Mouse (Mus musculus): Measurements from ENCODE around the gene 1110008P14Rik.

DNA sequence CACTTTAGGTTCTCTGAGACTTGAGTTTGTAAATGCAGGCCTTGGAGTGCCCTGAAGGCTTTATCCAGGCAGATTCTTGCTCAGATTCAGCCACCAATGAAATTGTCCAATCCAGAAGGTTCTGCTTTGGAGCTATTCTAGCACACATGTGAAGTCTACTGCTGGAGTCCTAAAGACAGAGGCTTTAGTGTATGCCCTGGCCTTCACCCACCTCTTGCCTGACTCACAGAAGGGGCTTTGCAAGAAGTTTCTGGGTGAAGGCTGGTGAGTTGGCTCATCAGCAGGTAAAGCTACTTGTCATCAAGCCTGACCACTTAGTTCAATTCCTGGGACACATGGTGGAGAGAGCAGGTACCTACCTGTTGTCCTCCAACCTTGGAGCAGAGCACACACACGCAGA lies 44.4 kb upstream of the 1110008P14Rik start:
- no peak for TF ChIP-seq CTCF (IDR thresholded peaks at IDR 0.05; ENCODE audit: low read depth, low read length)
- no peak for TF ChIP-seq POLR2A (IDR thresholded peaks at IDR 0.05; ENCODE audit: insufficient read depth, low read length)
- no peak for TF ChIP-seq EP300 (IDR thresholded peaks at IDR 0.05; ENCODE audit: insufficient read depth, low read depth, low read length)

Data from ES-Bruce4 (cell line).